Mouse (Mus musculus): ENCODE data around the gene Il17rd.

Gene Il17rd

GRCm38 (mm10) chr14:27094247-27094646 is 55.5 kb downstream of the Il17rd start:
- DNase-seq (ENCODE audit: low spot score) = no peak

- DNase-seq (ENCODE audit: low spot score) = no peak
Observed at GRCm38 (mm10) chr14:27096133-27096532, 57.4 kb downstream of the Il17rd start.

- peak; percentile 29 for DNase-seq (ENCODE audit: low spot score)
Observed at GRCm38 (mm10) chr14:27096779-27097178, 58.0 kb downstream of the Il17rd start.

- DNase-seq (ENCODE audit: low spot score) = no peak
Observed at GRCm38 (mm10) chr14:27101735-27102134, 63.0 kb downstream of the Il17rd start.

- DNase-seq (ENCODE audit: low spot score) = no peak
Observed at GRCm38 (mm10) chr14:27102720-27103119, 64.0 kb downstream of the Il17rd start.

- peak; percentile 25 for DNase-seq (ENCODE audit: low spot score)
Observed at GRCm38 (mm10) chr14:27105731-27106457, 67.2 kb downstream of the Il17rd start.

GRCm38 (mm10) chr14:27108748-27109504 is 70.2 kb downstream of the Il17rd start:
- no peak for DNase-seq (ENCODE audit: low spot score)

GRCm38 (mm10) chr14:27114362-27115274 is 75.9 kb downstream of the Il17rd start, which contains the start of gene Arhgef3:
TSS of gene Arhgef3 (plus strand) at chr14:27114899.
- no peak for DNase-seq (ENCODE audit: low spot score)

- DNase-seq (ENCODE audit: low spot score) = no peak
Observed at GRCm38 (mm10) chr14:27115275-27115660, 76.5 kb downstream of the Il17rd start.

- no peak for DNase-seq (ENCODE audit: low spot score)
Observed at GRCm38 (mm10) chr14:27115991-27116390, 77.2 kb downstream of the Il17rd start.

- DNase-seq (ENCODE audit: low spot score) = no peak
Observed at GRCm38 (mm10) chr14:27116577-27117165, 77.9 kb downstream of the Il17rd start.

GRCm38 (mm10) chr14:27118546-27118945 is 79.8 kb downstream of the Il17rd start:
- DNase-seq (ENCODE audit: low spot score) = no peak

GRCm38 (mm10) chr14:27122646-27123045 is 83.9 kb downstream of the Il17rd start:
- DNase-seq (ENCODE audit: low spot score) = no peak

GRCm38 (mm10) chr14:27123543-27123942 is 84.8 kb downstream of the Il17rd start:
- no peak for DNase-seq (ENCODE audit: low spot score)

GRCm38 (mm10) chr14:27130031-27130430 is 91.3 kb downstream of the Il17rd start:
- no peak for DNase-seq (ENCODE audit: low spot score)

- DNase-seq (ENCODE audit: low spot score) = no peak
Observed at GRCm38 (mm10) chr14:27130676-27131075, 91.9 kb downstream of the Il17rd start.

GRCm38 (mm10) chr14:27131521-27131920 is 92.8 kb downstream of the Il17rd start:
- DNase-seq (ENCODE audit: low spot score) = no peak

- no peak for DNase-seq (ENCODE audit: low spot score)
Observed at GRCm38 (mm10) chr14:27138891-27139290, 100.2 kb downstream of the Il17rd start.

GRCm38 (mm10) chr14:27139968-27140367 is 101.2 kb downstream of the Il17rd start:
- no peak for DNase-seq (ENCODE audit: low spot score)

GRCm38 (mm10) chr14:27141486-27141885 is 102.7 kb downstream of the Il17rd start:
- no peak for DNase-seq (ENCODE audit: low spot score)

GRCm38 (mm10) chr14:27142680-27143079 is 103.9 kb downstream of the Il17rd start:
- DNase-seq (ENCODE audit: low spot score) = no peak

Data from left cerebral cortex, adult 11 months (tissue).